In genomic region chr2:102682168-102682567, GRCm38 (mm10) we compare ENCODE assay signal across 8 mouse cellular contexts. TPM values are rescaled to one million over a fixed set of nuclear protein-coding genes. Genes with fewer than 3 reads are reported as not detected.
DNase-seq lines count a peak whose midpoint lies in the region; ATAC-seq and TF ChIP-seq lines count a peak whose summit lies in the region.

No protein-coding gene starts in this region.

- H3K4me1 ChIP-seq in lung, postnatal 0 days (ENCODE audit: insufficient read depth, low read depth, low read length): no peaks in the 10 kb centered on the region
- peaks cover 21% of the 10 kb centered on the region for H3K4me1 ChIP-seq in hindbrain, embryonic 13.5 days (replicated peaks)

- intact Hi-C loops in heart, postnatal 25 days (cut with DNase I): loop anchor here (2.0 to 5.0 kb wide), 3 partner anchors 337 to 665 kb away; no protein-coding TSS in a partner anchor
- intact Hi-C loops in gastrocnemius, adult 2 months (cut with DNase I): loop anchor here (2.0 to 5.0 kb wide), 5 partner anchors 120 to 665 kb away; no protein-coding TSS in a partner anchor

- peak; percentile 14 to 69 for DNase-seq in heart, adult 18-20 months
- no peak for DNase-seq in heart, postnatal 25 days (ENCODE audit: low spot score)
- DNase-seq in 3T3-L1 (ENCODE audit: low read depth, low spot score): peak; percentile 67
- DNase-seq in T-cell, adult 2 months (ENCODE audit: low spot score): peak; percentile 13
- peak; percentile 72 for DNase-seq in gastrocnemius, adult 2 months
- DNase-seq in lung, postnatal 0 days (ENCODE audit: low spot score): peak; percentile 50
- peak; percentile 76 for DNase-seq in testis, postnatal 10 days (ENCODE audit: low spot score)

- no peaks in the 10 kb centered on the region for H3K9me3 ChIP-seq in lung, postnatal 0 days (ENCODE audit: low read length)
- no peaks in the 10 kb centered on the region for H3K9me3 ChIP-seq in hindbrain, embryonic 13.5 days

- no peak overlapping the region for H3K4me2 ChIP-seq in lung, postnatal 0 days (replicated peaks; ENCODE audit: low read depth, low read length)
- H3K4me2 ChIP-seq in hindbrain, embryonic 13.5 days: no peak overlapping the region

- no peaks in the 10 kb centered on the region for H3K27me3 ChIP-seq in lung, postnatal 0 days (replicated peaks; ENCODE audit: insufficient read depth, low read length)
- H3K27me3 ChIP-seq in hindbrain, embryonic 13.5 days: no peaks in the 10 kb centered on the region

- H3K4me3 ChIP-seq in gastrocnemius, adult 2 months: no peak overlapping the region
- no peak overlapping the region for H3K4me3 ChIP-seq in lung, postnatal 0 days (ENCODE audit: low read depth, low read length)
- no peak overlapping the region for H3K4me3 ChIP-seq in hindbrain, embryonic 13.5 days

- TF ChIP-seq CTCF in gastrocnemius, adult 2 months (IDR thresholded peaks at IDR 0.05): peak; percentile 84
- TF ChIP-seq CTCF in lung, postnatal 0 days (IDR thresholded peaks at IDR 0.05): peak; percentile 76

- 40% methylated on average over 5 of the region's 5 CpGs for WGBS in lung, postnatal 0 days
- 49% methylated on average over 5 of the region's 5 CpGs for WGBS in hindbrain, embryonic 13.5 days

- H3K27ac ChIP-seq in gastrocnemius, adult 2 months: no peak overlapping the region
- H3K27ac ChIP-seq in lung, postnatal 0 days (ENCODE audit: low read length): no peak overlapping the region
- H3K27ac ChIP-seq in hindbrain, embryonic 13.5 days: no peak overlapping the region

- no peaks in the 10 kb centered on the region for H3K36me3 ChIP-seq in lung, postnatal 0 days (ENCODE audit: insufficient read depth, low read length)
- H3K36me3 ChIP-seq in hindbrain, embryonic 13.5 days: no peaks in the 10 kb centered on the region

- no peak for ATAC-seq in lung, postnatal 0 days
- no peak for ATAC-seq in hindbrain, embryonic 13.5 days (ENCODE audit: low FRiP score)

- no peak overlapping the region for H3K9ac ChIP-seq in lung, postnatal 0 days (replicated peaks; ENCODE audit: low read depth)
- H3K9ac ChIP-seq in hindbrain, embryonic 13.5 days: no peak overlapping the region

- no peak for TF ChIP-seq EP300 in lung, postnatal 0 days (IDR thresholded peaks at IDR 0.05)

RNA-seq across cellular contexts. Expression of gene Slc1a2, which starts 23.7 kb away (rescaled TPM):
- under 1 TPM; 0.22 to 0.62 TPM for total RNA-seq in heart, adult 18-20 months (2021)
- under 1 TPM; 0.05 to 0.06 TPM for total RNA-seq in heart, postnatal 25 days (2021)
- under 1 TPM; 0.14 to 0.36 TPM for total RNA-seq in gastrocnemius, adult 2 months (2021)
- polyA plus RNA-seq in lung, postnatal 0 days (2015; fragmentation: Nextera tagmentation; extraction: Ambion mirVana): 0.50 and 0.87 TPM in 2 replicates
- 19.9 and 25.2 TPM in 2 replicates for polyA plus RNA-seq in hindbrain, embryonic 13.5 days (2015; fragmentation: Nextera tagmentation; extraction: Ambion mirVana)
